Mouse (Mus musculus) neural tube, embryonic 13.5 days (tissue): ENCODE data around the gene Mettl13. TPM values are rescaled to one million over a fixed set of nuclear protein-coding genes. Genes with fewer than 3 reads are reported as not detected.
A peak's percentile ranks its signal among the peaks of the same experiment; 100 is the strongest.

ENCODE experiments used
- ATAC-seq: fragments of 200-750 bp; cut with Nextera tagmentation; 2 replicates; pipeline ENCODE4 v1.8.0; 2017; ENCODE audit warnings: low read depth, mild to moderate bottlenecking, moderate TSS enrichment, moderate library complexity
- H3K27ac ChIP-seq: fragments of 300-500 bp; sonication (generic); replicated peaks from 2 replicates; pipeline ENCODE4 v1.5.1; 2015; ENCODE audit warnings: moderate library complexity, mild to moderate bottlenecking, inconsistent platforms
- H3K27me3 ChIP-seq: fragments of 300-500 bp; sonication (generic); 2 replicates; pipeline ENCODE4 v1.6.1; 2015; ENCODE audit warnings: mild to moderate bottlenecking, inconsistent platforms
- H3K36me3 ChIP-seq: fragments of 300-500 bp; sonication (generic); 2 replicates; pipeline ENCODE4 v1.6.1; 2015; ENCODE audit warnings: mild to moderate bottlenecking, inconsistent platforms
- H3K4me1 ChIP-seq: fragments of 300-500 bp; sonication (generic); replicated peaks from 2 replicates; pipeline ENCODE4 v1.6.1; 2015; ENCODE audit warnings: inconsistent platforms
- H3K4me2 ChIP-seq: fragments of 300-500 bp; sonication (generic); 2 replicates; pipeline ENCODE4 v1.6.1; 2015; ENCODE audit warnings: inconsistent platforms, mild to moderate bottlenecking, moderate library complexity
- H3K4me3 ChIP-seq: fragments of 300-500 bp; sonication (generic); 2 replicates; pipeline ENCODE4 v1.5.1; 2015; ENCODE audit warnings: mild to moderate bottlenecking, inconsistent platforms
- H3K9ac ChIP-seq: fragments of 300-500 bp; sonication (generic); 2 replicates; pipeline ENCODE4 v1.6.1; 2015; ENCODE audit warnings: moderate library complexity, mild to moderate bottlenecking, inconsistent platforms
- H3K9me3 ChIP-seq: fragments of 300-500 bp; sonication (generic); 2 replicates; pipeline ENCODE4 v1.6.1; 2016; ENCODE audit warnings: inconsistent platforms
- WGBS: fragments of 180-500 bp; shearing (Covaris S2); methylation state at CpG from one replicate; pipeline ENCODE4 v1.1.7; 2015; 5-methylcytosine and 5-hydroxymethylcytosine counted together
- polyA plus RNA-seq: library from polyadenylated mRNA; unstranded; fragments of >200 nt; fragmentation: Nextera tagmentation; extraction: Ambion mirVana; gene quantifications from 2 replicates; pipeline ENCODE4 v1.2.1, GENCODE M21; 2015

Gene Mettl13
- 17.1 and 17.2 TPM in 2 replicates for polyA plus RNA-seq

DNA sequence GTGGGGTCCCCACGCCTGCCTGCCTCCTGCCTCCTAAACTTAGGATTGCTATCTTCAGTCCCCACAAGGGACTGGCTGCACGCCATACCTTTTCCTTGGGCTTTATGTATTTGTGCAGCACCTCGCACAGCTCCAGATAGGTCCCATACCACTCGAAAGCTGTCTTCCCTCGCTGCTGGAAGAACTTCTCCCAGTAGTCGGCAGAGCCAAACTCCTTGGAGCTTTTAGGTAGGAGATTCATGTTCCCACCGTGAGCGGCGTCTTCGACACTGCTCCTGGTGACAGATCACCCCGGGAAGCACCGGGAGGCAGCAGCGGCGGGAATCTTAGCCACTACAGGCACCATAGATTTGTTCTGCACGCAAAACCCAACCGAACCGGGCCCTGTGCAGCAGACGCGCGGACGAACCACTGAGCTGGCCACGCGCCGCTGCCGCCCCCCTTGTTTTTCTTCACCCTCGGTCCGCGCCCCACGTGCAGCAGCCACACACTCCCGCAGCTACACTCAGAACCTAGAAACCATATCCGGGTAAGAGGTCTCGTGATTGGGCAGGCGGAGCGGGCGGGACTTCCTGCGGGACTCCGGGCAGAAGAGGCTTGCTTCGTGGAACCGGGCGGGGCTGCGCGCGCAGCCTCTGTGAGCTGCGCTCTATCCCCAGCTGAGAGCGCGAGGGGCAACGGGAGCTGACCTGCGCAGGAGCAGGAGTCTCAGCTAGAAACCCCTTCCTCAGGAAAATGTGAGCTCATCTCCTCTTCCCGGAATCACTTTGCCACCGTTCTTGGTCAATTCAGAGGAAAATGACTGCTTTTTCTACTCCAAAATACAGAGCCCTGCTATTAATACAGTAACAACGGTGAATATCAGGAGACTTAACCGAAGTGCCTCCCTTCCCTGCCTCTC is at the start of gene Mettl13:
Gene Mettl13 (minus strand): TSS at position 536 of the 901 bp plus-strand sequence.
- peaks cover 31% of the 10 kb centered on the region for H3K36me3 ChIP-seq
- under 1% methylated on average over 52 of the region's 52 CpGs for WGBS
- ATAC-seq: peak; percentile 99

DNA sequence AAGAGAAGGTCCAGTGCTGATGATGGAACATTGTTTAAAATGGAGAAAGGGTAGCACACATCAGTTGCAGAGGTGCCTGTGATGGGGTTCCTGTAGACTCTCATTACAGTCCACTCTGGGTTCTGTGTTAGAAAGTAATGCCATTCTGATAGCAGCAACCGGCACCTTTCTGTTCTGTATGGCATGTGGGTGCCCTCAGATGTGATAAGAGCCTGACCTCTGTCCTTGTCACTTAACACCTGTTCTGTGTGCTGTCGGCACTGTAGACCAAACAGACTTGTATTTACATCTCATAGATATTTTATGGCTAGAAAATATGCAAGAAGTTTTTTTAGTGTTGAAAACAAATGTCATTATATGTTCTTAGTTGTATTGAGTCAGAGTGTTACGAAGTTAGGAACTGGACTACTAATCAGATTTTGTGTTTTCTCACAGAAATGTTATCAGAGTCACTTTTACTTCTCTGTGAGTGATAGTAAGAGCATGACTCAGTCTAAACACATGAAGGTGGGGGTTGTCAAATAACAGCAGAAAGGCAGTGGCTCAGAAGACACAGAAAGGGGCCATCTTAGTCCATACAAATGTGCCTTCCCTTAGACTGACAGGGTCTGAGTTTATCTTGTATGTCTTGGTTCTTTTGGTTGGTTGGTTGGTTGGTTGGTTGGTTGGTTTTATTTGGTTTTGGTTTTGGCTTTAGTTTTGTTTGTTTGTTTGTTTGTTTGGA is 49.2 kb upstream of the Mettl13 start:
- Histone ChIP-seq H3K27ac (no peak overlapping the region), H3K4me3 (no peak overlapping the region), H3K27me3 (no peaks in the 10 kb centered on the region), H3K9ac (no peak overlapping the region), H3K36me3 (peaks cover 29% of the 10 kb centered on the region), H3K9me3 (no peaks in the 10 kb centered on the region), H3K4me2 (no peak overlapping the region), H3K4me1 (peaks cover 13% of the 10 kb centered on the region)
- WGBS: 94% methylated on average over 3 of the region's 3 CpGs
- no peak for ATAC-seq

More for the DNA sequence above, at the start of gene Mettl13:
- Histone ChIP-seq H3K9me3 (no peaks in the 10 kb centered on the region), H3K4me1 (peaks cover 19% of the 10 kb centered on the region), H3K4me2 (peak within 1 kb of the TSS; percentile 91), H3K9ac (peak within 1 kb of the TSS; percentile 77), H3K27me3 (no peaks in the 10 kb centered on the region), H3K27ac (peak within 1 kb of the TSS; percentile 85), H3K4me3 (peak within 1 kb of the TSS; percentile 73)

DNA sequence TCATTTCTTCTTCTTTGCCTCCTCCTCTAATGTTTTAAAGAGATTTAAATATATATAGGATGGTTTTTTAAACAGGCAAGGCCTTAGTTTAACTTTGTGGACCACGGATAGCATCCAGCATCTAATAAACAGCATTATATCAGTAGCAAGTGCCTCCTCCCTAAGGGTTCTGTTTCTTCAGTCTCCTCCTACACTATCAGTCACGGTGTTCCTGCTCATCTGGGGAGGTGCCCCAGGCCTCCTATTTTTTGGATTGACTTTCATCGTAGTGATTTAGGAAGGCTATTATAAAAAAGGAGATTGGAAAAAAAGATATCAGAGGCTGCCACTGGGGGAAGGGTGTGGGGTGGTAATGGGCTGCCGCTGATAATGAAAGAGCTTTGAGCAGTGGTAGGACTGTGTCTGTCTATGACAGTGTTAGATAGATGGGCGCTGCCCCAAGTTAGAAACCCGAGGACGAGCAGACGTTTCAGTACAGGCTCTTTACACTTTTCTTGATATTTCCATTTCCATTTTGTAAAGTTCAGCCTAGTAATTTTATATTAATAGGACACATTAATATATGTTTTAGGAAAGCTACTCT is 42.2 kb upstream of the Mettl13 start:
- peaks cover 19% of the 10 kb centered on the region for H3K4me1 ChIP-seq
- H3K9me3 ChIP-seq: no peaks in the 10 kb centered on the region
- 43% methylated on average over 8 of the region's 8 CpGs for WGBS
- no peak overlapping the region for H3K27ac ChIP-seq
- H3K9ac ChIP-seq: no peak overlapping the region
- peaks cover 15% of the 10 kb centered on the region for H3K36me3 ChIP-seq
- H3K27me3 ChIP-seq: no peaks in the 10 kb centered on the region
- no peak overlapping the region for H3K4me2 ChIP-seq
- peak; percentile 60; the same call in 1 of the 2 replicates for ATAC-seq
- H3K4me3 ChIP-seq: no peak overlapping the region

DNA sequence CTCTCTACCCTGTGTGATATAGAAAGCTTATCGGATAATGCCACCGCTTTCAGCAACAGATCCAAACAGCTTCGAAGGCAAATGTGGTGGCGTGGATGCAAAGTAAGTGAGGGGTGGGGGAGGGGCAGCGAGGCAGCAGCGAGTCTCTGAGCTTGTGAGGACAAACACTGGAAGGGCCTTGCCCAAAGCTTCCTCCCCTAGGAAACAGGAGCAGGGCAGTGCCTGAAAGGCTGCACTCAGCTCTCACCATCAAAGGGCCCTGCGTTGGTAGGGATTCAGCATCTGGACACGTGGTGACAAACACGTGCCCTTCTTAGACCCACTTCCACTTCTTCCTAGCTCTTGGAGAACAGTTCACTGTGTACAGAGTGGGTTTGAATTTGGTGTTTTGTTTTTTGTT is 41.1 kb upstream of the Mettl13 start:
- H3K9me3 ChIP-seq: no peaks in the 10 kb centered on the region
- peaks cover 19% of the 10 kb centered on the region for H3K4me1 ChIP-seq
- H3K36me3 ChIP-seq: peaks cover 21% of the 10 kb centered on the region
- H3K27me3 ChIP-seq: no peaks in the 10 kb centered on the region
- WGBS: 5% methylated on average over 9 of the region's 9 CpGs
- peak overlapping the region; percentile 57; the same call in 1 of the 2 replicates for H3K27ac ChIP-seq
- H3K4me3 ChIP-seq: no peak overlapping the region
- peak overlapping the region; percentile 3; the same call in 1 of the 2 replicates for H3K4me2 ChIP-seq
- 0 out of 2 replicates have a peak overlapping the region, but pooled peaks have one; percentile 36 for H3K9ac ChIP-seq
- ATAC-seq: peak; percentile 85; the same call in 1 of the 2 replicates

DNA sequence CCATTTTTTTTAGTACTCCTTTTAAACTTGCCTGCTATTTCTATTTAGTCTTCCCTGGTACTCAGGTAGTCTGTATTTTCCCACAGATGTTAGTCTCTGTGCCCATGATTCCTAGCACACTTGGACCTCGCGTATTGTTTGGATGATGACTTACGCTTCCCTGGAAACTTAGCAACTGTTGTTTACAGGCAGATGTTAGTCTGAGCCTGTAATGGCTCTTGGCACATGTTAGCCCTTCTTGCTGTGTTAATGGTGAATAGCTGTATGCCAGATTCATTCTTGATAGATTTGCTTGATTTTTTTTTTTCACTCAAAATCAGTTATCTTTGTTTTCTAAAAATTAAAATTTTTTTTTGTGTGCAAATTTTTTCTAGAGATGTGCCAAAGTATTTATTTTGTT is 40.3 kb upstream of the Mettl13 start:
- peaks cover 29% of the 10 kb centered on the region for H3K36me3 ChIP-seq
- ATAC-seq: no peak
- no peak overlapping the region for H3K4me2 ChIP-seq
- H3K4me1 ChIP-seq: peaks cover 19% of the 10 kb centered on the region
- no peak overlapping the region for H3K4me3 ChIP-seq
- H3K9me3 ChIP-seq: no peaks in the 10 kb centered on the region
- no peak overlapping the region for H3K27ac ChIP-seq
- WGBS: 60% methylated on average over 3 of the region's 3 CpGs
- no peak overlapping the region for H3K9ac ChIP-seq
- H3K27me3 ChIP-seq: no peaks in the 10 kb centered on the region

DNA sequence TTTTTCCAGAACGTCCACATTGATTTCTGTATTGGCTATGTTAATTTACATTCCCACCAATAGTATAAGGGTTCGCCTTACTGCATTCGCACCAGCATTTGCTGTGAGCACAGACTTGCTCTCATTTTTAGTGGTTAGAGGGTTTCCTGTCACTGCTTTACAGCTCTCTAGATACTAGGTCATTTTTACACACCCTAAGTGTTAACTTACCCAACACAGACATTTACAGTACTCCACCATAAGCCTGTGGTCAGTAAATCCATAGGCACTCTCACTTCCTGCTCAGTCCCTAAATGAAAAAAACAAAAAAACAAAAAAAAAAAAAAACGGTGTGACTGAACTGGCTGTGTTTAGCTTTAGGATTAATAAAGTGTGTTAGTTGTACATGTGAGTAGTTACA is 37.9 kb upstream of the Mettl13 start:
- Histone ChIP-seq H3K4me3 (no peak overlapping the region), H3K27me3 (no peaks in the 10 kb centered on the region), H3K36me3 (peaks cover 37% of the 10 kb centered on the region), H3K9ac (no peak overlapping the region), H3K27ac (no peak overlapping the region), H3K4me1 (peaks cover 14% of the 10 kb centered on the region), H3K4me2 (no peak overlapping the region), H3K9me3 (no peaks in the 10 kb centered on the region)
- 90% methylated on average over 4 of the region's 4 CpGs for WGBS
- no peak for ATAC-seq

DNA sequence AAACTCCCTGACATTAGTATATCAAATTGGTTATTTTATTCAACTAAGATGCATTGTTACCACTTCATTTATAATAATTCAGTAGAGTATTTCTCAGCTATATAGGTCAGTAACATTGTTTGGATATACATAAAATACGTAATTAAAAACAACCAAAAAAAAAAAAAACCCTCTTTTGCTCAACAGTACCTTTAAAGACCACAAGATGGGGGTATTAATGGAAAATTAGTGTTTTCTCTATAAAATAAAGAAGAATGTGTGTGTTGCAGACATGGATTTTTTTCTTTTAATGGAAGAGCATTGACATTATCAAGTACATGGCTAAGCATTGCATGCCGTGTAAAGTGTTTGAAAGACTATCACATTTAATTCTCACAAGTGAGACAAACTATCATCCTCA is 34.5 kb upstream of the Mettl13 start:
- Histone ChIP-seq H3K4me2 (no peak overlapping the region), H3K27ac (no peak overlapping the region), H3K36me3 (peaks cover 51% of the 10 kb centered on the region), H3K27me3 (no peaks in the 10 kb centered on the region), H3K4me3 (no peak overlapping the region), H3K9ac (no peak overlapping the region), H3K4me1 (no peaks in the 10 kb centered on the region), H3K9me3 (no peaks in the 10 kb centered on the region)
- no peak for ATAC-seq
- WGBS: 90% methylated on average over 2 of the region's 2 CpGs

DNA sequence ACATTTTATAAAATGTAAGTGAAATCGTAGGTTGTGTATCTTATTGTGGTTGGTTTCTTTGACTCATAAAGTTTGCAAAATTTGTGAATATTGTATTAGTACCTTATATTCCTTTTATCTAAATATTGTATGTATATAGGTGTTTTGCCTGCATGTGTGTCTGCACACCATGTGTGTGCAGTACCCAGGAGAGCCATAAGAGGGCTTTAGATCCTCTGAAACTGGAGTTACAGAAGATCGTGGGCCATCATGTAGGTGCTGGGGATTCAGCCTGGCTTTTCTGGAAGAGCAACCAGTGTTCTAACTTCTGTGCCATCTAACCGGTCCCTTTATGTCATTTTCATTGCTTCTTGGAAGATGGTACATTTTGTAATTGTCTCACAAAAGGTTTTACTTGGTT is 26.7 kb upstream of the Mettl13 start:
- Histone ChIP-seq H3K4me3 (no peak overlapping the region), H3K27me3 (no peaks in the 10 kb centered on the region), H3K36me3 (peaks cover 47% of the 10 kb centered on the region), H3K9me3 (peaks cover 7% of the 10 kb centered on the region), H3K27ac (no peak overlapping the region), H3K4me1 (peaks cover 6% of the 10 kb centered on the region), H3K9ac (no peak overlapping the region), H3K4me2 (no peak overlapping the region)
- ATAC-seq: no peak
- WGBS: 97% methylated on average over 3 of the region's 3 CpGs

DNA sequence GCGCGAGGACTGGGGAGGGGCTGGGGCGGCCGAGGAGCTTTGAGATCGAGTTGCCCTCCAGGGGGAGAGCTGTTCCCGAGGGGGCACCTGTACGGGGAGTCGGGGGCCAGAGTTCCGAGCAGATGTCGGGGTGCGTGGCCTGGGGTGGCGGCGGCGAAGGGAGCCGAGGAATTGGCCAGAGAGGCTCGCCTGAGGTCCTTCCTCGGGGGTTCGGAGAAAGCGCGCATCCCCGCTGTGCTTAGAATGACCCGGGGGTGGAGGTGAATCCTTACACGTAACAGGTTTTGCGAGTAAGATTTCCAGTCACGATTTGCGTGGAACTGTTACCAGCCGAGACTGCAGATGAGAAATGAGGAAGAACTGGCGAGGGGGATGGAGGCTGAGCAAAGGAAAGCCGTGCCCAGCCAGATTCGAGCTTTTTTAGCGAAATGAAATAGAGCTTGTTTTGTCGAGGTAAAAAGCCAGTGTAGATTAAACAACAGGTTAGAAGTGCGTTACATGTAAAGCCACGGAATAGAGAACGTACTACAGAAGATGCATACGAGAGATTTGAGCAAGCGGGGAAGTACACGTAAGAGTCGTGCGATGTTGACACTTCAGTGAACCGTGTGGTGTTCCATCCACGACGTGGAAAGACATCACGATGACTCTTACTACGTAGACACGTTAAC is 22.7 kb upstream of the Mettl13 start:
- peak overlapping the region; percentile 90 for H3K4me3 ChIP-seq
- H3K27me3 ChIP-seq: no peaks in the 10 kb centered on the region
- peak overlapping the region; percentile 96 for H3K27ac ChIP-seq
- under 1% methylated on average over 42 of the region's 46 CpGs for WGBS
- peak; percentile 6; the same call in 1 of the 2 replicates for ATAC-seq
- H3K4me1 ChIP-seq: peaks cover 16% of the 10 kb centered on the region
- H3K36me3 ChIP-seq: peaks cover 17% of the 10 kb centered on the region
- H3K9me3 ChIP-seq: peaks cover 7% of the 10 kb centered on the region
- H3K9ac ChIP-seq: peak overlapping the region; percentile 95
- peak overlapping the region; percentile 73 for H3K4me2 ChIP-seq

DNA sequence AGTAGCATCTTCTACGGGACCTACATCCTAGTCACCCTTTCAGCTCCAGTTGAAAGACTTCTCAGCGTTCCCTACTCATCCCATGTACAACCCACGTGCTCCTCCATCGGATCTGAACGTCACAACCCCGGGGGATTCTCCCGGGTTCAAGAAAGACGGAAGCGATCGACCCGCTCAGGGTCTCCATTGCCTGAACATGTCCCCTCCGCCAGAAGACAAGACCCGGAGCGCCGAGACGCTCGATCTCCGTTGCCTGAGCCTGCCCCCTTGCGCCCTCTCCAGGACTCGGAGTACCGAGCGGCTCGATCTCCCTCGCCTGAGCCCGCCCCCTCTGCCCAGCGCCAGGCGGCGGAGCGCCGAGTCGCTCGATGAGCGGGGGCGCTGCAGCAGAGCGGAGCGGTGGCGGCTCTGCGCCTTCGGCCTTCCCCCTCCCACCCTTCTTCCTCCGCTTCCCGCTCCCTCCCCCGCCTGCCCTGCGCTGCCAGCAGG is 22.0 kb upstream of the Mettl13 start, which contains the start of gene Vamp4:
Gene Vamp4 (plus strand): TSS at position 256 of the 489 bp plus-strand sequence.
- Histone ChIP-seq H3K27me3 (no peaks in the 10 kb centered on the region), H3K4me3 (peak within 1 kb of the TSS; percentile 90), H3K27ac (peak within 1 kb of the TSS; percentile 96), H3K9me3 (peaks cover 7% of the 10 kb centered on the region), H3K36me3 (peaks cover 11% of the 10 kb centered on the region), H3K9ac (peak within 1 kb of the TSS; percentile 95), H3K4me1 (peaks cover 16% of the 10 kb centered on the region), H3K4me2 (peak within 1 kb of the TSS; percentile 73)
- WGBS: under 1% methylated on average over 43 of the region's 43 CpGs
- peak; percentile 97 for ATAC-seq

DNA sequence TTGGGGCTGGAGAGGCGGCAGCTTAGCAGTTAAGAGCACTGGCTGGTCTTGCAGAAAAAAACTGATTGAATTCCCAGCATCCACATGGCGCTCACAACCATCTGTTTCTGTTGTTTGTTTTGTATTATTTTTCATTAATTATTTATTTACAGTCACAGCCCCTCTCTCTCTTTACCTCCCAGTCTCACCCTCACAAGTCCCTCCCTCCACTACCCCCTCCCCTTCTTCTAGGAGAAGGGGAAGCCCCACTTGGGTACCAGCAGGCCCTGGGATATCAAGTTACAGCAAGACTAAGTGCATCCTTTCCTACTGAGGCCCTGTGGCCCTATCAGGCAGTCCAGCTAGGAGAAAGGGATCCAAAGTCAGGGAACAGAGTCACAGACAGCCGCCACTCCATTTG is 19.0 kb upstream of the Mettl13 start:
- Histone ChIP-seq H3K27ac (no peak overlapping the region; the same call in 1 of the 2 replicates), H3K36me3 (no peaks in the 10 kb centered on the region), H3K9me3 (no peaks in the 10 kb centered on the region), H3K4me2 (no peak overlapping the region), H3K27me3 (no peaks in the 10 kb centered on the region), H3K4me1 (peaks cover 16% of the 10 kb centered on the region), H3K9ac (no peak overlapping the region), H3K4me3 (no peak overlapping the region)
- WGBS: 27% methylated on average over 3 of the region's 3 CpGs
- ATAC-seq: no peak
